Mouse (Mus musculus): Measurements from ENCODE around the gene Ccnk. TPM values are rescaled to one million over a fixed set of nuclear protein-coding genes. Genes with fewer than 3 reads are reported as not detected.

Ccnk gene
- polyA plus RNA-seq (2017; shearing (Covaris generic)): 1 to 10 TPM; 4.0 to 5.7 TPM

DNA sequence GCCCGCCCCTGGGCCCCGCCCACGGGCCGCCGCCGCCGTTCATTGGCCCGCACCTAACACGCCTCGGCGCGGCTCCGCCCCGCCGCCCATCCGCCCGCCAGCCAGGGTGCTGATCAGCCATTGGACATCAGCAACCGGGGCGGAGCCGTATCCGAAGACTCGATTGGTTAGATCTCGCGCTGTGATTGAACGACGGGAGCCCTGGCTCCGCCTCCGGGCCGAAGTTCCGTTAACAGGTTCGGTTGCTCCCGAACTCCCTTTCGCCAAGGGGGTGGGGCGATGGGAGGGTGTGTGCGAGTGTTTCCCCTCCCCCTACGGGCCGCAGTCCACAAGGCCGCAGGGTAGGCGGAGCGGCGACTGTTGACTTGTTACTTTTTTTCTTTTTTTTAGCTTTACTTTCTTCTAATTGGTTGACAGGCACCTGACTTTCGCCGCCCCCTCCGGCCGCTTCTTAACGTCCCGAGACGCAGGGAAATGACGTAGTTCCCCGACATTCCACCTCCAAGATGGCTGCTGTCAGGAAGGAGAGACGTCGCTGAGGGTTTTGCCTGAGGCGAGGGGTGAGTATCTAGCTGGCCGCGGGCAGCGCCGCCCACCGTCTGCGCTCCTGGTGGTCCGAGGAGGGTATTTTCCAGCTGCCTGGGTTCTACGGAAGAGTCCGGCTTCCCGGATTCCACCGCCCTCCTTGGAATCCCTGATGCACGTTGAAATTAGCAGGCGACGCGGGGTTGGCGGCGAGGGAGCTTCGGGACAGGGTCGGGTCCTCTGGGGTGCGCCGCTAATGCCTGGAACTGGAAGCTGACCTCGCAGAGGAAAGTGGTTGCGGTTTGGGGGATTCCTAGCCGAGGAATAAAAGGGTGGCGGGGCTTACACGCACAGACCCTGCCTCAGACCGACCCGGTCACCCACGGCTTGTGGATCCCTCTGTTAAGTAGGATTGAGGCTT, at the start of gene Ccnk:
Ccnk (plus strand) TSS at position 259 of the 946 bp plus-strand sequence.

GRCm38 (mm10) chr12:108179246-108179320, 296 bp upstream of the Ccnk start, which contains the start of gene Setd3:
Gene Setd3 (minus strand): TSS chr12:108179314.

Other genes with a start within 250 kb of the Ccnk start
- 100 to 1,000 TPM; 198 to 242 TPM for gene Bcl11b, start 176.0 kb upstream of the Ccnk start, polyA plus RNA-seq (2017; shearing (Covaris generic))
- gene Setd3, start 265 bp upstream of the Ccnk start, polyA plus RNA-seq (2017; shearing (Covaris generic)): 10 to 100 TPM; 96.7 to 98.7 TPM
- under 1 TPM in 1 of 2 experiments, not detected in 1; 0.37 TPM for gene Ccdc85c, start 95.8 kb downstream of the Ccnk start, polyA plus RNA-seq (2017; shearing (Covaris generic))
- gene Hhipl1, start 126.7 kb downstream of the Ccnk start, polyA plus RNA-seq (2017; shearing (Covaris generic)): not detected
- under 1 TPM in 1 of 2 experiments, not detected in 1; 0.28 TPM for gene Cyp46a1, start 154.8 kb downstream of the Ccnk start, polyA plus RNA-seq (2017; shearing (Covaris generic))
- under 1 TPM; 0.42 to 0.44 TPM for gene Eml1, start 191.4 kb downstream of the Ccnk start, polyA plus RNA-seq (2017; shearing (Covaris generic))

All from activated CD4-positive, CD25-positive, alpha-beta regulatory T cell (primary cell).